Mouse (Mus musculus) embryonic facial prominence, embryonic 13.5 days (tissue): ENCODE measurements at regions not wholly inside any gene's neighbourhood (a gene's known extent, or its start where the extent isn't known, plus 50 kb on each side); places are given as distances from the start of the nearest gene placed in this dataset.

Experiments used
- ATAC-seq: fragments of 200-750 bp; cut with Nextera tagmentation; 2 replicates; pipeline ENCODE4 v1.8.0; 2017; ENCODE audit warnings: low read depth; ENCODE audit not compliant: insufficient number of reproducible peaks, insufficient read depth, low FRiP score, low TSS enrichment
- H3K27ac ChIP-seq: fragments of 300-500 bp; sonication (generic); 2 replicates; pipeline ENCODE4 v1.5.1; 2015; ENCODE audit warnings: moderate library complexity, mild to moderate bottlenecking, inconsistent platforms
- H3K27me3 ChIP-seq: fragments of 300-500 bp; sonication (generic); 2 replicates; pipeline ENCODE4 v1.6.1; 2015; ENCODE audit warnings: mild to moderate bottlenecking, inconsistent platforms
- H3K36me3 ChIP-seq: fragments of 300-500 bp; sonication (generic); 2 replicates; pipeline ENCODE4 v1.6.1; 2015; ENCODE audit warnings: mild to moderate bottlenecking, inconsistent platforms
- H3K4me1 ChIP-seq: fragments of 300-500 bp; sonication (generic); 2 replicates; pipeline ENCODE4 v1.6.1; 2015; ENCODE audit warnings: inconsistent platforms
- H3K4me2 ChIP-seq: fragments of 300-500 bp; sonication (generic); 2 replicates; pipeline ENCODE4 v1.6.1; 2015; ENCODE audit warnings: moderate library complexity, mild to moderate bottlenecking, inconsistent platforms
- H3K4me3 ChIP-seq: fragments of 300-500 bp; sonication (generic); 2 replicates; pipeline ENCODE4 v1.5.1; 2015; ENCODE audit warnings: mild to moderate bottlenecking, inconsistent platforms
- H3K9ac ChIP-seq: fragments of 300-500 bp; sonication (generic); 2 replicates; pipeline ENCODE4 v1.6.1; 2015; ENCODE audit warnings: mild to moderate bottlenecking, inconsistent platforms
- H3K9me3 ChIP-seq: fragments of 300-500 bp; sonication (generic); 2 replicates; pipeline ENCODE4 v1.6.1; 2016; ENCODE audit warnings: inconsistent platforms
- WGBS: fragments of 180-500 bp; shearing (Covaris S2); methylation state at CpG from one replicate; pipeline ENCODE4 v1.1.7; 2015; ENCODE audit warnings: mixed read lengths; 5-methylcytosine and 5-hydroxymethylcytosine counted together

GRCm38 (mm10) chr7:113010150-113010549 is 56.4 kb downstream of the Rassf10 start:
- Histone ChIP-seq H3K4me2 (no peak overlapping the region), H3K9me3 (no peaks in the 10 kb centered on the region), H3K4me3 (no peak overlapping the region), H3K27ac (no peak overlapping the region), H3K27me3 (no peaks in the 10 kb centered on the region), H3K36me3 (no peaks in the 10 kb centered on the region), H3K4me1 (no peaks in the 10 kb centered on the region), H3K9ac (no peak overlapping the region)
- ATAC-seq = no peak
- WGBS = 90% methylated on average over 1 of the region's 1 CpGs

GRCm38 (mm10) chr7:113017092-113017755 is 63.5 kb downstream of the Rassf10 start:
- Histone ChIP-seq H3K4me3 (no peak overlapping the region), H3K36me3 (no peaks in the 10 kb centered on the region), H3K9ac (no peak overlapping the region), H3K27me3 (no peaks in the 10 kb centered on the region), H3K4me1 (peaks cover 10% of the 10 kb centered on the region; the same call in 1 of the 2 replicates), H3K9me3 (no peaks in the 10 kb centered on the region), H3K4me2 (no peak overlapping the region), H3K27ac (no peak overlapping the region)
- no peak for ATAC-seq
- WGBS = 24% methylated on average over 8 of the region's 8 CpGs

- Histone ChIP-seq H3K27ac (no peak overlapping the region), H3K36me3 (no peaks in the 10 kb centered on the region), H3K4me2 (no peak overlapping the region), H3K9ac (no peak overlapping the region), H3K4me1 (peaks cover 10% of the 10 kb centered on the region; the same call in 1 of the 2 replicates), H3K27me3 (no peaks in the 10 kb centered on the region), H3K4me3 (no peak overlapping the region), H3K9me3 (no peaks in the 10 kb centered on the region)
- no peak for ATAC-seq
- 31% methylated on average over 5 of the region's 5 CpGs for WGBS
These were observed 67.7 kb downstream of the Rassf10 start for GRCm38 (mm10) chr7:113021412-113021811.

- no peaks in the 10 kb centered on the region for H3K27me3 ChIP-seq
- ATAC-seq = no peak
- H3K27ac ChIP-seq = no peak overlapping the region
- 38% methylated on average over 2 of the region's 2 CpGs for WGBS
- H3K4me3 ChIP-seq = no peak overlapping the region
- no peak overlapping the region for H3K4me2 ChIP-seq
- peaks cover 5% of the 10 kb centered on the region; the same call in 1 of the 2 replicates for H3K4me1 ChIP-seq
- H3K9ac ChIP-seq = no peak overlapping the region
- H3K9me3 ChIP-seq = no peaks in the 10 kb centered on the region
- H3K36me3 ChIP-seq = no peaks in the 10 kb centered on the region
These were observed 68.8 kb downstream of the Rassf10 start for GRCm38 (mm10) chr7:113022516-113022915.

- no peaks in the 10 kb centered on the region for H3K4me1 ChIP-seq
- no peak overlapping the region for H3K9ac ChIP-seq
- H3K4me2 ChIP-seq = no peak overlapping the region
- no peaks in the 10 kb centered on the region for H3K27me3 ChIP-seq
- ATAC-seq = no peak
- no peaks in the 10 kb centered on the region for H3K36me3 ChIP-seq
- 88% methylated on average over 1 of the region's 1 CpGs for WGBS
- H3K4me3 ChIP-seq = no peak overlapping the region
- H3K27ac ChIP-seq = no peak overlapping the region
- no peaks in the 10 kb centered on the region for H3K9me3 ChIP-seq
These were observed 72.0 kb downstream of the Rassf10 start for GRCm38 (mm10) chr7:113025758-113026157.

GRCm38 (mm10) chr7:113026290-113027075 is 72.7 kb downstream of the Rassf10 start:
- H3K9me3 ChIP-seq = no peaks in the 10 kb centered on the region
- no peak overlapping the region for H3K9ac ChIP-seq
- no peak overlapping the region for H3K4me2 ChIP-seq
- H3K4me1 ChIP-seq = no peaks in the 10 kb centered on the region
- ATAC-seq = no peak
- WGBS = 84% methylated on average over 10 of the region's 10 CpGs
- no peaks in the 10 kb centered on the region for H3K36me3 ChIP-seq
- no peak overlapping the region for H3K27ac ChIP-seq
- no peaks in the 10 kb centered on the region for H3K27me3 ChIP-seq
- H3K4me3 ChIP-seq = no peak overlapping the region

GRCm38 (mm10) chr7:113027125-113027801 is 73.5 kb downstream of the Rassf10 start:
- WGBS = 62% methylated on average over 5 of the region's 5 CpGs
- Histone ChIP-seq H3K4me1 (no peaks in the 10 kb centered on the region), H3K4me3 (no peak overlapping the region), H3K27me3 (no peaks in the 10 kb centered on the region), H3K36me3 (no peaks in the 10 kb centered on the region), H3K4me2 (no peak overlapping the region), H3K9ac (no peak overlapping the region), H3K27ac (no peak overlapping the region), H3K9me3 (no peaks in the 10 kb centered on the region)
- no peak for ATAC-seq

- Histone ChIP-seq H3K27me3 (no peaks in the 10 kb centered on the region), H3K9ac (no peak overlapping the region), H3K4me3 (no peak overlapping the region), H3K4me1 (no peaks in the 10 kb centered on the region), H3K27ac (no peak overlapping the region), H3K36me3 (no peaks in the 10 kb centered on the region), H3K9me3 (no peaks in the 10 kb centered on the region), H3K4me2 (no peak overlapping the region)
- ATAC-seq = no peak
- 50% methylated on average over 5 of the region's 5 CpGs for WGBS
These were observed 76.4 kb downstream of the Rassf10 start for GRCm38 (mm10) chr7:113030053-113030752.

GRCm38 (mm10) chr7:113035751-113036150 is 82.0 kb downstream of the Rassf10 start:
- H3K36me3 ChIP-seq = no peaks in the 10 kb centered on the region
- no peak overlapping the region for H3K9ac ChIP-seq
- no peaks in the 10 kb centered on the region for H3K9me3 ChIP-seq
- no peak overlapping the region for H3K27ac ChIP-seq
- H3K4me3 ChIP-seq = no peak overlapping the region
- no peaks in the 10 kb centered on the region for H3K4me1 ChIP-seq
- 82% methylated on average over 4 of the region's 4 CpGs for WGBS
- no peak overlapping the region for H3K4me2 ChIP-seq
- H3K27me3 ChIP-seq = no peaks in the 10 kb centered on the region
- ATAC-seq = no peak

GRCm38 (mm10) chr7:113037825-113038613 is 84.3 kb downstream of the Rassf10 start:
- H3K36me3 ChIP-seq = no peaks in the 10 kb centered on the region
- no peak overlapping the region for H3K27ac ChIP-seq
- no peaks in the 10 kb centered on the region for H3K9me3 ChIP-seq
- H3K4me2 ChIP-seq = no peak overlapping the region
- H3K9ac ChIP-seq = no peak overlapping the region
- no peaks in the 10 kb centered on the region for H3K4me1 ChIP-seq
- WGBS = 72% methylated on average over 12 of the region's 12 CpGs
- no peaks in the 10 kb centered on the region for H3K27me3 ChIP-seq
- no peak overlapping the region for H3K4me3 ChIP-seq
- no peak for ATAC-seq
